Mouse (Mus musculus): ENCODE measurements around the gene Gm10337. TPM values are rescaled to one million over a fixed set of nuclear protein-coding genes. Genes with fewer than 3 reads are reported as not detected.

Gene Gm10337
- total RNA-seq, 2 experiments from 2014 or later, result 7.6 TPM; not detected in 1

GRCm38 (mm10) chr15:102546677-102547427 lies 43.3 kb downstream of the Gm10337 start:
- DNase-seq (ENCODE audit: low spot score in 2 of 2), result peak in 1 of 2 experiments; percentile 51

- DNase-seq (ENCODE audit: low spot score in 2 of 2), result no peak
Measured at GRCm38 (mm10) chr15:102547478-102547877, 44.0 kb downstream of the Gm10337 start.

- DNase-seq (ENCODE audit: low spot score in 2 of 2), result no peak
Measured at GRCm38 (mm10) chr15:102552599-102552998, 49.1 kb downstream of the Gm10337 start.

Other genes starting within 250 kb of the Gm10337 start
- 10 to 100 TPM; 21.3 to 27.8 TPM for gene Rarg, start 246.2 kb upstream of the Gm10337 start, total RNA-seq (2021)
- not detected for gene Gm9918, start 233.2 kb upstream of the Gm10337 start, total RNA-seq (2021)
- gene Mfsd5, start 224.3 kb upstream of the Gm10337 start, total RNA-seq (2021), result 10 to 100 TPM; 18.9 to 20.0 TPM
- gene Espl1, start 207.5 kb upstream of the Gm10337 start, total RNA-seq (2021), result 10 to 100 TPM; 13.0 to 20.5 TPM
- gene Pfdn5, start 177.6 kb upstream of the Gm10337 start, total RNA-seq (2021), result 100 to 1,000 TPM; 331 to 348 TPM
- gene Myg1, start 172.0 kb upstream of the Gm10337 start, total RNA-seq (2021), result 10 to 100 TPM; 31.0 to 35.1 TPM
- 10 to 100 TPM; 14.0 to 14.3 TPM for gene Aaas, start 153.0 kb upstream of the Gm10337 start, total RNA-seq (2021)
- gene Sp7, start 136.5 kb upstream of the Gm10337 start, total RNA-seq (2021), result under 1 TPM; 0.18 to 0.22 TPM
- 10 to 100 TPM; 54.9 to 69.9 TPM for gene Sp1, start 97.6 kb upstream of the Gm10337 start, total RNA-seq (2021)
- 1 to 10 TPM; 3.6 to 3.9 TPM for gene Amhr2, start 58.4 kb upstream of the Gm10337 start, total RNA-seq (2021)
- 10 to 100 TPM; 15.2 to 18.7 TPM for gene Prr13, start 44.7 kb upstream of the Gm10337 start, total RNA-seq (2021)
- gene Pcbp2, start 33.2 kb upstream of the Gm10337 start, total RNA-seq (2021), result 100 to 1,000 TPM; 614 to 662 TPM
- 1 to 10 TPM; 6.1 to 6.3 TPM for gene Map3k12, start 13.3 kb downstream of the Gm10337 start, total RNA-seq (2021)
- gene Tarbp2, start 14.5 kb downstream of the Gm10337 start, total RNA-seq (2021), result 10 to 100 TPM; 54.7 to 56.9 TPM
- gene Npff, start 21.2 kb downstream of the Gm10337 start, total RNA-seq (2021), result 1 to 10 TPM; 3.4 to 4.9 TPM
- gene Gm28047, start 121.3 kb downstream of the Gm10337 start, total RNA-seq (2021), result under 1 TPM in 1 of 2 experiments, not detected in 1; 0.70 TPM
- gene Atf7, start 121.7 kb downstream of the Gm10337 start, total RNA-seq (2021), result 10 to 100 TPM; 85.3 to 97.2 TPM
- 10 to 100 TPM; 19.0 to 29.5 TPM for gene Atp5g2, start 168.6 kb downstream of the Gm10337 start, total RNA-seq (2021)
- 10 to 100 TPM; 60.8 to 67.8 TPM for gene Calcoco1, start 218.5 kb downstream of the Gm10337 start, total RNA-seq (2021)